Mouse (Mus musculus): ENCODE data around the gene Rbm10.

Gene Rbm10

DNA sequence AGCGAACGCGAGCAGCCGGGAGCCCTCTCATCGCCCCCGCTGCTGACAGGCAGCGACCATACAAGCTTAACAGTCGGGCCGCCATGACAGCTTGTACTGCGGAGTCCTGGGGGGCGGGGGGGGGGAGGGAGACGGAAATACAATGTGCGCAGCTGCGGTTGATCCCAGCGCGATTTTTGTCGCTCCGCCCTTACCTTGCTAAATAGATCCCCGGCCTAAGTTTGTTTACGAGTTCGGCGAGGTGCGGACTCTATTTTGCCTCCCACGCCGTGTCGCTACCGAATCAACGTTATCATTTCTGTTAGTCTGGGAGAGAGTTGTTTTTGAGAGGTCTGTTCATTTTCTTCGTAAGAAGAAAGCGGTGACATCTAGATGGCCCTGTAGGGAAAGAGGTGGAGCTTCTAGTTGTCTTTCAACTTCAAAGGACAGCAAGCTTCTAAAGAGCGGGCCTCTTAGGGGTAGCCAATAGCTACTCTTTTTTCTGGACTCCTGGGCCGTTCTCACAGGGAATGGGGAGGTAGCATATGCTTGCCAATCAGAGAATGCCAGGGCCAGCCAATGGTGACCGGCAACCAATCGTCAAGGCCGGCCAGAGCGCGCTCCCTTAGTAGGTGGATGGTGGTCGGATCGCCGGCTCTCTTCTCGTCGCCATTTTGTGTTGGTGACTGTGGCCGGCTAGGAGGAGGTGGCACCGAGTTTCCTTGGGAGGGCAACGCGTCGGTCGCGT lies at the start of gene Rbm10, which contains the start of gene Ndufb11:
Rbm10 (plus strand) TSS at position 328 of the 727 bp plus-strand sequence.
Ndufb11 (minus strand) TSS at position 444 of the 727 bp plus-strand sequence.
- DNase-seq (ENCODE audit: low read depth), result peak; percentile 59

DNA sequence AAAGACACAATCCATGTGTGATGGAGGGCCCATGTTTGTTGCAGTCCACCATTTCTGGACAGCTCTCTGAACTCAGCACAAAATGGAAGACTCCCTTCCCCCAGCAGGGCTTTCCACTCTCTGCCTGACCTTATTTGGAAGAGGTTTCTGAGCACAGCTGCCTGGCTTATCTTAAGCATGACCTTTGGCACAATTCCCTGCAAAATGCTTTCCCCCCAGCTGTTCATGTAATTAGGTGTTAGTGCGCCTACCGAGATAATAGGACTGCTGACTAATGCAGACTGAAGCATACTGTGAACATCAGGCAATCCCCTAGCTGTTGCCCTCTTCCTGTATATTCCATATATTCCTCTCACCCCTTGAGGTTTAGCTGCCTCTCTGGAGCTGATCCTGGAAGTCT lies 46.3 kb upstream of the Rbm10 start:
- DNase-seq (ENCODE audit: low read depth), result peak; percentile 29

DNA sequence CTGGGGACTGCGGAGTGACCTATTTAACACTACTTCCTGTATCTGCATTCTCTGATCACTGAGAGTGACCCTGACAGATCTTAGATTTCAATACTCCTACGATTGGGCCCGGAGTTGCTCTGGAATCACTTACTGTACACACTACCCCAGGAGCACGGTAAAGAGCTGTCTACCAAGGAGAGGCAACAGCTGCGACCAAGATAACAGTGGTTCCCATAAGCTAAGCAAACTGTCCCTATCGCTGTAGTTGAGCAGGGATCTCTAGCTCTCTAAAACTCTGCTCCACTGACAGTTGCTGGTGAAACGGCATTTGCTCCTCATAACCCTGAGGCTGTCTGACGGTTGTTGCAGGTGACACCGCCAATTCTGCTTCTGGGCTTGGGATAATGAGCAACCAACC lies 44.6 kb upstream of the Rbm10 start:
- DNase-seq (ENCODE audit: low read depth), result no peak

DNA sequence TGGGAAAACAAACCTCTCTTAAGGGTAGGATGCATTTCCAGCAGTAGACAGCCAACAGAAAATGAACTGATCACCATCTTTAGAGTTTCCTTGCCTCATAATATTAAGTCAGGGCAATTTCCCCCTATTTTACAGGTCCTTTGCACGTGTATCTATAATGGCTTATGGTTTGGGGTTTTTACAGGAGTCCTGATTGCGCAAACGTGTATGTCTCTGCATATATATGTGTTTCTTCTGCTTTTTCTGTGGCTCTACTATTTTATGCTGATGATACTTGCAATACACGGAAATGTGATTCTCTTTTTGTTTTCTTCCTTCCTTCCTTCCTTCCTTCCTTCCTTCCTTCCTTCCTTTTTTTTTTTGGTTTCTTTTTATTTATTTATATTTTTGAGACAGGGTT lies 43.4 kb upstream of the Rbm10 start:
- no peak for DNase-seq (ENCODE audit: low read depth)

DNA sequence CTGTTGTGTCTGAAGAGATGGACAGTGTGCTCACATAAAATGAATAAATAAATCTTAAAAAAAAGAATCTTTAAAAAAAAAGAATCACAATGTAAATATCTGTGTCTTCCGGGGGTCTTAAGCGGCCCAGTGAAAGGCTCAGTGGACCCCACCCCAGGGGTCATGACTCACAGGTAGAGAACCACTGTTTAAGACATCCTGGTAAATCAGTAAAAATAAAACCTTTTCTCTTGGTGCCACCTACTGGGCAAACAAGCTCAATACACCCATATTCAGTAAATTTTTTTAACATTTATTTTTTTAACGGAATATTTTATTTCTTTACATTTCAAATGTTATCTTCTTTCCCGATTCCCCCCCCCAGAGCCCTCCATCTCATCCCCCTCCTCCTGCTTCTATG lies 29.3 kb upstream of the Rbm10 start:
- DNase-seq (ENCODE audit: low read depth), result no peak

DNA sequence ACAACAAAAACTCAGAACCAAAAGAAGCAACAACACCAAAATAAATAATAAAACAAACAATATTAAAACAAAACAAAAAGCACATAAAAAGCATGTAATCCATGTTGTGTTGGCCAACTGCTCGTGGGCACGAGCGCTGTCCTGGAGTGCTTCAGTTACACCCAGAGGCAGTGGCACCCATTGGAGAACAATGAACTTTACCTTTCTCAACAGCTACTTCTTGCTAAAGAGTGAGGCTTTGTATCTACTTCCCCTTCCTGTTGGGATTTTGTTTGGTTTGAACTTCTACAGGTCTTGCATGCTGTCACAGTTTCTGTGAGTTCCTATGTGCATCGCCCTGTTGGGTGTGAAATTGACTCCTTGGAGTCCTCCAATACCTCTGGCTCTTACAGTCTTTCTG lies 8.8 kb upstream of the Rbm10 start:
- no peak for DNase-seq (ENCODE audit: low read depth)

DNA sequence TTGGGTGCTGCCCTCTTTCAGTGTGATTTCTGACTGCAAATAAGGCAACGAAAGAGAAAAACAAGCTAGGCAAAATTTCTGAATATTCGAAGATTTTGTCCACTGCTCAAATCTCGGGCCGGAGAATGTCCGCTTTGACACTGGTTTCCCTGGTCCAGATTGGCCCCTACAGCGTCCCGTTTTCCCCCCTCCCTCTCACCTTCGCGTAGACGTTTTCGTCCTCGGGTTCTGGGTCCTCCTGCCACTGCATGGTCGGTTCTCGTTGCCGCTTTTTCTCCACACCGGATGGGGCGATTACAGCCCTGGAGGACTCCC lies 485 bp upstream of the Rbm10 start:
- no peak for DNase-seq (ENCODE audit: low read depth)

DNA sequence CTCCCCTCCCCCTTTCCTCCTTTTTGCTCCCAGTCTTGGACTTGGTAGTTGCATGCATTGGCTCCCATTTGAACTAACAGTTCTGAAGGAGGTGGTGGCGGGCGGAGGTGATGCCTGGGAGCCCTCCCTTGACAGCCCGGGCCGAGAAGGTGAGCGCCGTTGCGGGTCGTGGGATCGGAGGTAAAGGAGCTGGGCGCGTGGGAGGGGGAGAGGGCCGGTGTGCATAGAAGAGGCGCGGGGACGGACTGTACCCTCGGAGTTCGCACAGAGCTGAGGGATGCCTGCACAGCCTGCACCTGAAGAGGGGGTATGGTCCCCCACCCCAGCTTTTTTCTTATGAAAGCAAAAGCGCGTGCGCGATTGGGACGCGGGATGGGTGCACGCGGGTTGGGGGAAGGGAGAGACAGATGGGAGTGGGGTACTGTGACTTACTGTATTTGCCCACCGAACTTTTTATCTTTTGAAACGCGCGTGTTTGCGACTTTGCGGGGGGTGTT lies 648 bp downstream of the Rbm10 start:
- no peak for DNase-seq (ENCODE audit: low read depth)

DNA sequence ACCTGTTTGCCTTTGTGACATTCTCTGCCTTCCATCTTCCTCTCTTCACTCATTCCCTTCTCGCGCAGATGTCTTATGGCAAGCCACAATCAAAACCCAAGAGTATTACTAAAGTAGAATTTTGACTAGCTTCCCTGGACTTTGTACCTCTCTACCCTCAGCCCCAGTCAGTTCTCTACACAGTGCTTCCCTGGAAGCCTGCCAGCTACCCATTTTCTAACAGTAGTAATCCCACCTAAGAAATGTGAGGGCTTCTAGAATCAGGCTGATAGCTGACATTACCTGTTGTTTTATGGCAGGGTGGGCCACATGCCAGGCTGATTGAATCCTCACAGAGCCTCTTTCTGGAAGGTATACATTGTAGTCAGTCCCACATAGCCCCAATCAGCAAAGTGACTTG lies 20.8 kb downstream of the Rbm10 start:
- no peak for DNase-seq (ENCODE audit: low read depth)

DNA sequence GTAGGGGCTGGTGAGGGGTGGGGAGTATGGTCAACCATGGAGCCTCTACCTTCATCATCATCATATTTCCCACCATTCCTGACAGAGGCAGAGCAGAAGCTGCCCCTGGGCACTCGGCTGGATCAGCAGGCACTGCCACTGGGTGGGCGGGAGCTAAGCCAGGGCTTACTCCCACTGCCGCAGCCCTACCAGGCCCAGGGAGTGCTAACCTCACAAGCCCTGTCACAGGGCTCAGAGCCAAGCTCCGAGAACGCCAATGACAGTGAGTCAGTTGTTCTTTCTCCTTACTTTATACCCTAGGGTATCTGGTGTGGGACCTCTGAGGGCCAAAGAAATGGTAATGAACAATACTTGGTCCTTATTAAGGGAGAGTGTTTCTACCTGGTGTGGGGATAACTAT lies 27.5 kb downstream of the Rbm10 start:
- DNase-seq (ENCODE audit: low read depth), result no peak

DNA sequence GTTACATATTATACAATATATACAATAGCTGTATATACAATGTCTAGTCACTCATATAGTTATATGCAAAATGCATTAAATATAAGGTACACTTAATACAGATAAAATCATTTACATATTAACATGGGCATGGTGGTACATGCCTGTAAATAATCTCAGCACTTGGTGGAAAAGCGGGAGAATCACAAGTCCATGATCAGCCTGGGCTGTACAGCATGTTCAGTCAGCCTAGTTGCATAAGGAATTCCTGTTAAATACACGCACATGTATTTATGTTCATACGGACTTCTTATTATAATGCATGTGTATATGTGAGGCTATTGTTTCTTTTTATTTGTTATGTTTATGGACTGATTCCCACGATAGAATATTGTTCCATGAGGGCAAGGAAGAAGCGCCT lies 40.3 kb downstream of the Rbm10 start:
- DNase-seq (ENCODE audit: low read depth), result no peak

DNA sequence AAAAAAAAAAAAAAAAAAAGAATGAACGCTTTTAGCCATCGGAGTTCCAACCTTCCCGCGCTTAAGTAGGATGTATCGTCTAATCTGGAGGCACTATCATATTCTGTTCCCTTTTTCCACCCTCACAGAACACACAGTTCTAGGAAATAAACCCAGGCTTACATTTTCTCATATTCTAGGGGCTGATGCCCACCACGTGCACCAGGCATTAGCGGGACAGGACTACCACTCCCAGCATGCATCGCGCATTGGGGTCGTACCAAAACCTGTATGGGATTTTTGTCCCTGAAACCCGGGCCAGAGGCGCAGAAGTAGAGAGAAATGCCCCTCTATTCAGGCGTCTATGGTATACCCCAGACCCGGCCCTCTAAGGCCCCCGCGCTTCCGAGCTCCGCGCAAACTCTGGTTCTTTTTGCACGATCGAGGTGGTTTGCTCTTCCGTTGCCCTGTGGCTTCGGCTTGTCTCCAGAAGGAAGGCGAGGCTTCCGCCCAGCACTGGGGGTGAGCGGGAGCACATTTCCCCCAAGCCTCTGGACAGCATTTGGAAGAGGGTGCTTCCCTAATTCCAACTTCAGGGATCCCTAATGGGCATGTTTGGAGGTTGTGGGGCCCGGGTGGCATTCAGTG lies 40.8 kb downstream of the Rbm10 start, which contains the start of gene Uba1:
Uba1 (plus strand) TSS at position 301 of the 627 bp plus-strand sequence.
- peak; percentile 74 for DNase-seq (ENCODE audit: low read depth)

DNA sequence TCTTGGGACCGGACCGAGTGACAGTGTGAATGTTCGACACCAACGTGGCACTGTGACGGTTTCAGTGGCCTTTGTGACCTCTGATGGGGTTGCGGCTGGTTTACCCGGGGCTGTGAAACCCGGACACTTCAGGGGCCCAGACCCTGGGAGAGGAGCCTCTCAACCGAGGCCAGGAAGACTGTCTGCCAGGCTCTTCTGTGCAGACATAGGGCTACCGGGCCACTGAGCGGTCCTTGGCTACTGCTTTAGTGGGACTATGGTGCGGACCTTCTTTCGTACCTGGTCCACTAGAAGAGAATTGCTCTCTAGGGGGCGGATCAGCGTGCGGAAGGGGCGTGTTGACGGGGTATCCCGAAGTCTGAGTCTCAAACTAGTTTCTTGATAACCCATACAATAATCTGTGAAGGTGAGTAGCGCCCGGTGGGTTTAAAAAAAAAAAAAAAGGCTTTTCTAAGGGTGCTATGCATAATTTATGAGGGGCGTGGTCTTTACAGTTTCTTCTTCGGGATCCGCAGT lies 41.6 kb downstream of the Rbm10 start:
- DNase-seq (ENCODE audit: low read depth), result no peak

DNA sequence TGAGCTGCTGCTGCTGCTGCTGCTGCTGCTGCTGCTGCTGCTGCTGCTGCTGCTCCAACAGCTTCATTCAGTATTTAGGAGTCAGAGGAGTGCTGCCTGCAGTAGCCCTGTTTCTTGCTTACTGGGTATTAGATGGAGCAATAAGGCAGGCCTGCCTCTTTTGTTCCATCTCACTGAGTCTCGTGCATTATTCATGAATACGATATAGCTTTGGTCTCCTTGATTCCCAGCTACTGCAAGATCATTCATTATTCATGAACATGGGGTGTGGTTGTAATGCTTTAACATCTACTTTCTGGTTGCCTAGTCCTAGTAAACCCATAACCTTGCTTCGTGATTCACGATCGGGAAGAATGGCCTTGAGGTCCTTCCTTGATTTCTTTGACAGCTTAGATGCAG lies 45.0 kb downstream of the Rbm10 start:
- DNase-seq (ENCODE audit: low read depth), result no peak

DNA sequence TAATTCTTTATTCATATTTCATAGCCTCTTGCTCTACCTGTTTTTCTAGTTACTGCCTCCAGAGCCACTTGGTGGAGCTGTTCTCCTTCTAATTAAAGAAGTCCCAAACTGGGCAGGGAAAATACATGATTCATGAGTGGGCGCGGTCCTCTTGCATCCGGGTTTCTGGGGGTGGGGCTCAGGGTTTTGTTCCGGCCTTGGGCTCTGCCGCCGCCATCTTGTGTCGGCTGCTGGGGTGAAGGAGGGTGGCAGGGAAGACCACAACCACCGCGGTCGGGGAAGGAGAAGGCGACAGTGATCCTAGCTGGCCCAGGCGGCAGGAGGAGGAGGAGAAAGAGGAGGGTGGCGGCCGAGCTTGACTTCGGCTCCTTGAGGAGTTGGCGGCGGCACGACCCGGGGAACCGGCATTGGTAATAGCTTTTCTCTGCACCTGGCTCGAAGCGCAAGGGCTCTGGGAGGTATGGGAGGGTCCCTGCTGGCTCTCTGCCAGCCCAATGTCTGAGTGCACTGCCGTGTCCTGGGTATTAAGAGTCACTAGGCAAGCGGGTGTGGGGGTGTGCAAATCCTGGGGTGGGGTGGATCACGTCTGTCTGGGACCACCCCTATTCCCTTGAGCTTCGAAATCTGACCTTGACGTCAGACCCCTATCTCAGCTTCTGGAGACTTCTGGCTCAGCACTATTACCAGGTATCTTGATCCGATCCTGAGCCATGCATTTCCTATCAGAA lies 45.6 kb downstream of the Rbm10 start:
- DNase-seq (ENCODE audit: low read depth), result peak; percentile 83

DNA sequence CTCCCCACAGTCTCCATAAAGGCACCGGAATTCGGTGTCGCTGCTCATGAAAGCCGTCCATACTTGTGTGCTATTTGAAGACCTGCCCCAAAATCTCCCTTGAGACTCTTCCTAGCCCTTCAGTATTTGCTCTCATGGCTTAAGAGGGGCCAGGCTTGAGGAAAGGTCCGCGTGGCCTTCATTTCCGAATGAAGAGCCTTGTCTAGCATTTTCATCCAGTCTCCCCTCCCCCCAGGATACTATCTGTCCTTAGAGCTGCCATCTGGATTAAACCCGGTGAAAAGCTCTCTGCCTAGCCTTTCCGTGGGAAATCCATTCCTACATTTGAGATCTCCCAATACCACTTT lies 46.1 kb downstream of the Rbm10 start:
- no peak for DNase-seq (ENCODE audit: low read depth)

DNA sequence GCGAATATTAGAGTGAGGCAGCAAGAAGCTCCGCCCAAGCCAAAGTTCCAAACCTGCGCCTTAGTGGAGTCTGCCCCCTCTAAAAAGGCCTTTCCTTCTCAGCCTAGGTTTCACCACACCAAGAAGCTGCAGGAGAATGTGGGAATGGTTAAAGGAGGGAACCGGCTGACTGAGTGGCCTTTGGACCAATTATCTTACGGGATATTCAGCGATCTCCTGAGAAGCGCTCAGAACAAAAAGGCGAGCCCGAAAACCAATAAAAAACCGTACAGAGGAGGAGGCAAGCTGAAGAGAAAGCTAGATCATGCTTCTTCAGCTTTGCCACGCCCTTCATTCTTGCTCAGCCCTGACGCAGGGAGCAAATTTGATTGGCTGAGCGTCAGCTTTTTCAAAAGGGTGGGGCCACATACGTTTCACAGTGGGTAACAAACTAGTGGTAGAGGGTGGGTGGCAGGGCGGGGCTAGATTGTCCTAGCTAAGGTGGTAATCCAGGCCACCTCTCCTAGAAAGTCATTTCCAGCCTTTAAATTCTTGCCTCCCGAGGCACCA lies 70.3 kb downstream of the Rbm10 start, which contains the start of gene Cdk16:
Cdk16 (plus strand) TSS at position 436 of the 549 bp plus-strand sequence.
- peak; percentile 84 for DNase-seq (ENCODE audit: low read depth)

DNA sequence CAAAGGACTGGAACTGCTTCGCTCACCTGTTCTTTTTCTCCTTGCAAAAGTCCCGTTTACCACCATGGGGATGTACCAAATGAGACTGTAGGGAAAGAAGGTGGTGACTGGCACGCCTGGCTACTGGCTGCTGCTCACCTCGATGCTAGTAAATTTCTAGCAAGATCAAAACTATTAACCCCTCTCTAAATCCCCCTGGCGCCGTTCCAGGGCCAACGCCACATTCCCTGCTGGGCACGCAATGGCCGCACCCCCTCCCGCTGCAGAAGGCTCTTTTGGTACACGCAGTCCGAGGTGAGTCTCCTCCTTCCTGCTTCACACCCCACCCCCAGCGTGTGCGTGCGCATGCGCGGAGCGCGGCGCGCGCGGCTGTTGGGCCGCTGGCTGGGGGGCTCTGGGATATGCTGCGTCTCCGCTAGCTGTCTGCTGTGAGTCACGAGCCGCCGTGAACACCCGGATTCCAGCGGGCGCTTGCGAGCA lies 70.8 kb downstream of the Rbm10 start:
- peak; percentile 53 for DNase-seq (ENCODE audit: low read depth)

DNA sequence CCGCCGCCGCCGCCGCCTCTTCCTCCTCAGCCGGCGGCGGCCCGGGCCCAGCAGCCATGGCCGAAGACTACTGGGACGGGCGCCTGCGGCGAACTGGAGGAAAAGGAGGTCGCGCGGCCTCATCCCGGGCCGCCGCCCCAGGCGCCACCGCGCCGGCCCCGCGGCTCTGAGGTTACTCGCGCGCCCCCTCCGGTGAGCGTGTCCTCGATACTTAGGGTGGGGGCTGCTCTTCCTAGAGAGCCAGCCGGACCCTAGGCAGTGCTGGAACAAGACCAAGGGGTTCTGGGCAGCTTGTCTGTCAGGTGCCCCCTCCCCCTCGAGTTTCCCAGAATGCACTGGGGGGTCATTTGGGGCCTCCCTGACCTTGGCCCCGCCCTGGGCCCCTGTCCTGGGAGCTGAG lies 71.3 kb downstream of the Rbm10 start:
- no peak for DNase-seq (ENCODE audit: low read depth)

DNA sequence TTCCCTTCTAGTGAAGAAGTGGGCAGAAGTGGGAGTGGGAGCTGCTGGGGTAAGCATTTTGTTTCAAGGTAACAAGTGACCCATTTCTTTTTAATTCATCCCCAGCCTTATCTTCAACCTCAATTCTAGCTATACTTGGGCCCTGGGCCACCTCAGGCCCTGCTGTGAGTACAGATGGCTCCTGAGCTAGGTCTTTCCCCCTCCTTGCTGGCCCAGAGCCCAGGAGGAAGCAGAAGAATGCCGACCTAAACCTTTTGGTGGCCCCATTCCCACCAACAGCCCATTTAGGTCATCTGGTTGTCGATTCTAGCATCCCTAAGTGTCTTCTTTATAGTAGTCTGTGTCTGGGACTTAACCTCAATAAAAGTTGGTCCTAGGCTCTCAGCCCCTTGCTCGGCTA lies 74.3 kb downstream of the Rbm10 start:
- DNase-seq (ENCODE audit: low read depth), result no peak

DNA sequence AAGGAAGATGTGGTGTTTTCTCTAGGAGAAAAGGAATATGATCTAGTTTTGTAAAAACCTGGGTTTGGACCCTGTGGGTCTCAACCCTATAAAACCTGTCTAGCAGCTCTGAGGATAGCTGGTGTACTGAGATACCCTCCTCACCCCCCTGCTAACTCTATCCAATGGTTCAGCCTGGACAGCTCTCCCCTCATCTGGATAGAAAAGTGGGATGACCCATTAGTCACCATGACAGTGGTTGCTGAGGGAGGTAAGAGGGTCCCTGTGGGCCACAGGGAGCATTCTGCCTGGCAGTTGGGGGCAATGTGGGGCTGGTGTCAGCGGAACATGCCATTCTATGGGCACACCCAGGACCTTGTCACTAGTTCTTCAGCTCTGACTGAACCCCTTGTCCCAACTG lies 75.3 kb downstream of the Rbm10 start:
- no peak for DNase-seq (ENCODE audit: low read depth)

DNA sequence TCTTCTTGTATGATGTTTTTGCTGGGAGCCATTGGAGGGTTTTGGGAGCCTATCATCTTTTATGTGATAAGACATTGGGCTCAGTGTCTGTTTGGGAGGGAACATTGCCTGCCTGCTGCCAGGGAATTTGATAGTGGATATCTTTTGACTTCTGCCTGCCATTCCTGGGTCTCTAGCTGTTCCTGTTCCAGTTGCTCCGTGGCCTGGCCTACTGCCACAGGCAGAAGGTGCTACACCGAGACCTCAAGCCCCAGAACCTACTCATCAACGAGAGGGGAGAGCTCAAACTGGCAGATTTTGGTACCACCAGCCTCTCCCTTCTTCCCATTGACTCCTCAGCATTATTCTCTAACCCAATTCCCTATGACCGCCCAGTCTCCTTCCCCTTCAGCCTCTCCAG lies 78.5 kb downstream of the Rbm10 start:
- no peak for DNase-seq (ENCODE audit: low read depth)

Measured in c-Kit-positive CD71-positive TER-119-negative erythroid progenitor cells, embryonic 14.5 days (primary cell).